Mouse (Mus musculus) embryonic stem cell, embryonic (primary cell): ENCODE data around the gene Trpm3.

ENCODE experiments used
- CTCF ChIA-PET, 4 experiments: fragments of 300-600 bp in 2 of 4; fragments of 350-600 bp in 2 of 4; sonication (Branson Sonifier 250); formaldehyde crosslinking; loops; one replicate each; lab custom pipeline; 2022; ENCODE audit warnings: inconsistent platforms in 2 of 4; lab: Charles Lee
- POLR2A ChIA-PET, 4 experiments: fragments of 300-600 bp in 2 of 4; fragments of 350-600 bp in 2 of 4; sonication (Branson Sonifier 250); formaldehyde crosslinking; loops; one replicate each; lab custom pipeline; 2022; ENCODE audit warnings: antibody characterized with exemption in 4 of 4, inconsistent platforms in 1 of 4; lab: Charles Lee

Trpm3 gene

DNA sequence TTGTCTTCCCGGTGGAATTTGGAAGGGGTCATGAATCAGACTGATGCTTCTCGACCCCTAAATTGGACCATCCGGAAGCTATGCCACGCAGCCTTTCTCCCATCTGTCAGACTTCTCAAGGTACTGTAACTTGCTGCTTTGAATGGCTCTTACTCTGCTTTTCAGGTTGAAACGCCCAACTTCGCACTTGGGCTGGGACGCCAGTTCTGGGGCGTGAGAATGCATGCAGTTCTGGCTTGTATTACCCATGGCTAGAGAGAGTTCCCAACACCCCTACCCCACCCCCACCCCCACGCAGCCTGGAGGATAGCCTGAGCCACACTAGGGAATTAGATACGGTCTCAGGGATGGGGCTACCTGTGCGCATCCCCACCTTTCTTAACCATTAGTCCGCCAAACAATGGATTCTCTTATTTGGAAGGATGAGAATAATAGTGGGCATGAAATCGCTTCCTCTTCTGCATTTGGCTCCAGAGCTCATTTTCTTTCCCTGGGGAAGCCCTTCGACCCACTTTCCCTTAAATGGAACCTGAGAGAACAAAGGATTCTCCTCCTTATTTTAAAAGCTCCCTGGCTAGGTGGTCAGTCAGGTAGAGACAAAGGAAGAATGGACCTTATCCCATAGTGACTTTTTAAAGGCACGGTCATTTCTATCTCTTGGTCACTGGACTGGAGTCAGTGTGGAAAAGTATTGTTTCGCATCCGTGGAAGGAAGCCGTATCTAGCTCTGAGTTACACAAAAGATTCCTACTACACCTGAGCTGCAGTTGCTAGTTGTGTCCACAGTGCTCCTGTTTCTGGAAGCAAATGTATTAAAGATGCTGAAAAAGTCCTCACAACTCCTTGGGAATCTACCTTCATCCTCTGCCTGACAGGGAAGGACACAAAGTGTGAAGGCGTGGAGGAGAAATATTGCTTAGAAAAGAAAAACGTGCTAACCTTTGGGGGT is 309.8 kb downstream of the Trpm3 start:
- POLR2A ChIA-PET: interaction anchor here in 1 of 4 experiments (0.7 kb wide), 1 partner anchor 28 kb away, joined by 3 read pairs; no protein-coding TSS in a partner anchor
- CTCF ChIA-PET: interaction anchor here in 1 of 4 experiments (0.5 kb wide), 1 partner anchor 436 kb away, joined by 4 read pairs; no protein-coding TSS in a partner anchor

GRCm38 (mm10) chr19:22451290-22451689 is 312.4 kb downstream of the Trpm3 start:
- ChIA-PET CTCF (no interaction called here), POLR2A (no interaction called here)

- CTCF ChIA-PET: no interaction called here
- POLR2A ChIA-PET: no interaction called here
These were observed 318.1 kb downstream of the Trpm3 start for GRCm38 (mm10) chr19:22456935-22457334.

DNA sequence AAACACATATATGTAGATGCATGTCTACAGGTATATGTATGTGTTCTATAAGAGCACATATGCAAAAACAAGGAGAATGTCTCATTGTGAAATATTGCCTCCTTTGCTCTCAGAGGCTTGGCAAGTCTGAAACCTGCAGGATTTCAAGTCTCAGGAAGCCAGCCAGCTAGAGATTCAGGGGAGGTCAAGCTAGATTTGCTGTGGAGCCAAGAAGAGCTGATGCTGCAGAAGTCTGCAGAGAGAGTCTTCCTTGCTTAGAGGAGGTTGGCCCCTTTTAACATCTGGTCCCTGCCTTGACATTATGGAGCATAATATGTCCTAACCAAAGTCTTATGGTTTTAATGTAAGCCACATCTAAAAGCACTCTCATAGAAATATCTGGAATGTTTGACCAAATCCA is 323.2 kb downstream of the Trpm3 start:
- CTCF ChIA-PET: no interaction called here
- POLR2A ChIA-PET: interaction anchor here in 1 of 4 experiments (0.7 kb wide), 1 partner anchor 469 kb away, joined by 3 read pairs; no protein-coding TSS in a partner anchor

DNA sequence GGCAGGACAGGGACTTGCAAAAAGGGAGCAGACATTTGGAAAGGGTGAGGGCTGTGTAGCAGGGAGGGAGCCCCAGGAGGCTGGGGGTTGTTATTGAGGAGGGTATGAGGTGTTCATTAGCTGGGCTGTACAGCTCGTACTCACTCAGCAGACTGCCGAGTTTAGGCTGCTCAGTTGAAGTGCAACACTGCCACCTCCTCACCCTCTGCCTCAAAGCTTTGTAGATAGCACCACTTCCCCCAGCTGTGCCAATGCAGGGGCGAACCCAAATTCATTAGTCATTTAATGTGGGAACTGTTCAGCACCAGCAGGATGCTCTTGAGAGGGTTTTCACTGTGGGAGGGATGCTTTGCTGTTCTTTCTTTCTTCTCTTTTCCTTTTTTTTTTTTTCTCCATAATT is 324.7 kb downstream of the Trpm3 start:
- CTCF ChIA-PET: no interaction called here
- POLR2A ChIA-PET: interaction anchor here in 1 of 4 experiments (0.7 kb wide), 1 partner anchor 12 kb away, joined by 3 read pairs; no protein-coding TSS in a partner anchor

GRCm38 (mm10) chr19:22469608-22470007 is 330.8 kb downstream of the Trpm3 start:
- ChIA-PET POLR2A (interaction anchor here in 1 of 4 experiments (0.7 to 1.0 kb wide), 2 partner anchors 9 to 19 kb away, joined by 3 read pairs; no protein-coding TSS in a partner anchor), CTCF (no interaction called here)

- POLR2A ChIA-PET: no interaction called here
- CTCF ChIA-PET: no interaction called here
These were observed 334.3 kb downstream of the Trpm3 start for GRCm38 (mm10) chr19:22473030-22473712.

DNA sequence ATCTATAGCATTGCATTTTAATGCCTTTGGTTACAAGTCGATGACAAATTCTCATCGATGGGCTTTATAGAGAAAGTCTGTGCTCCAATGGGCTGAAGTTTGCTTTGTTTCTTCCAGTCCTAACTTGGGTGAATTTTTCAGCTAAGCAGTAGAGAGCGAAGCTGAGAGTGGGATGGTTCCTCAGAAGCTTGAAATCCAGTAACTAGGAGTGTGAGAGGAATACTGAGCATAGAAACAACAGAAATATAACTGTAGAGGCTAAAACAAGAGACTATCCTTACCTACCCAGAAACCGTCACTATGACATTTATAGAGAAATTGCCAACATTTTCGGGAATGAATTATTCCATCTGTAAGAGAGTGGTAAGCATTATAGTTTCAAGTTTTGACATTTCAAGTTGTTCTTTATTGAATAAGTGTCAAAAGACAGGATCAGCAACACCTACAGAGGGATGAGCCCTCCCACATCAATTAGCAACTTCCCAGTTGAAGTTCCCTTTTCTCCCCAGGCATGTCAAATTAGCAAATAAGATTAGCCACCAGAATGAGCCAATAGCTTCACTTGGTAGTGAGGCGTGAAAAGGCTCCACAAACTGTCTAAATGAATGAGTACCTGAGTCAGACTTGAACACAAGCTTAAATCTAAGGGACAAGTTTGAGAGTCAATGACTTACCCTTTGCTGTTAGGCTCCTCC is 339.6 kb downstream of the Trpm3 start:
- CTCF ChIA-PET: no interaction called here

DNA sequence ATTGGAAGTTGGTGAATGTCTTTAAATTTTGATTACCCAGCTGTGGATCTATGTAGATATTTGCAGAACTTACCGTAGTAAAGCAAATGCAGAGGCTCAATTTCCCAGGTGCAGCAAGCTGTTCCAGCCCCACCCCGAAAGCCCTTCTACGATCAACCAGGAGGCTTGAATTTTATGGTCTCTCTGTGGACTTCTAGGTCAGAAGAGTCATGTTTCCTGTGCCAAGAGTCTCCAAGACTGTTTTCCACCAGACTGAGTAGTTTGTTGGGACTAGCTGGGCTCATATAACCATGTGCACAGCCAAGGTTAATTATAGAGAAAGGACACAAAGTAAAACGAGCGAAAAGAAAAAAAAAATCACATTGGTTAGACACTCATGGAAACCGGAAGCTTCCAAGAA is 364.6 kb downstream of the Trpm3 start:
- POLR2A ChIA-PET: no interaction called here

More for the DNA sequence above, 339.6 kb downstream of the Trpm3 start:
- POLR2A ChIA-PET: no interaction called here

GRCm38 (mm10) chr19:22518508-22518907 is 379.7 kb downstream of the Trpm3 start:
- ChIA-PET POLR2A (interaction anchor here in 1 of 4 experiments (0.8 kb wide), 1 partner anchor 16 kb away, joined by 3 read pairs; no protein-coding TSS in a partner anchor), CTCF (no interaction called here)

More for the DNA sequence above, 364.6 kb downstream of the Trpm3 start:
- CTCF ChIA-PET: interaction anchor here in 1 of 4 experiments (0.5 kb wide), 1 partner anchor 510 kb away, joined by 3 read pairs; no protein-coding TSS in a partner anchor

DNA sequence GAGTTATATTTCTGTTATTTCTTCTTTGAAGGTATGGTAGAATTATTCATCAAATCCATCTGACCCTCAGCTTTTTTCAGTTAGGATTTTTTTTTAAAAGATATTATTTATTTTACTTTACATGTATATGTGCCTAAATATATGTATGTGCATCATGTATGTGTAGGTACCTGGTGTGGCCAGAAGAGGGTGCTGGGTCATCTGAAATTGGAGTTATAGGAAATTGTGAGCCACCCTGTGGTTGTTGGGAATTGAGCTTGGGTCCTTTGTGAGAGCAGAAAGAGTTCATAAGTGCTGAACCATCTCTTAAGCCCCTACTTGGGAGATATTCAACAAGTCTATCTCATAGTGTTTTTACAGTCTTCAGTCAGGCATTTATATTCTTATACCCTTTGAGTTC is 389.1 kb downstream of the Trpm3 start:
- ChIA-PET POLR2A (interaction anchor here in 1 of 4 experiments (0.6 kb wide), 1 partner anchor 353 kb away, joined by 4 read pairs; no protein-coding TSS in a partner anchor), CTCF (interaction anchor here in 2 of 4 experiments (0.6 to 1.0 kb wide), 3 partner anchors 52 to 356 kb away, joined by 3 to 5 read pairs (median 3); no protein-coding TSS in a partner anchor)

- POLR2A ChIA-PET: no interaction called here
- CTCF ChIA-PET: interaction anchor here in 1 of 4 experiments (0.6 kb wide), 1 partner anchor 282 kb away, joined by 5 read pairs; no protein-coding TSS in a partner anchor
These were observed 404.3 kb downstream of the Trpm3 start for GRCm38 (mm10) chr19:22542990-22543709.

DNA sequence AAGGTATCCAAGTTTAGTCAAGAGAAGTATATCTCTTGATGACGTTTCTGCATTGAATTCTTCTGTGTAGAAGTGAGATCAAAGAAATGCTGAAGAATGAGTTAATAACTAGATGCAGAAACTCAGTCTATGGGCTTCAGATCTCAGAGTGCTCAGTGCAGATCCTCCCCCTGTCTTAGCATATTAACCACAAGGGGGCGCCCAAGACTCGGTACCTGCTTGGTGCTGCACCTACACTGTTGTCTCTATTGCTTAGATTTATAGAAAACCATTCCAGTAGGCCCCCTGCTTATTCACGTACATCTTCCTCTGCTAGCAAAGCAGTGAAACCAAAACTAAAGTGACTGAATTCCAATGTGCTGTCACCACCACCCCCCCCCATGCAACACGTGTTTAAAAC is 413.3 kb downstream of the Trpm3 start:
- POLR2A ChIA-PET: interaction anchor here in 1 of 4 experiments (0.6 kb wide), 1 partner anchor 42 kb away, joined by 3 read pairs; no protein-coding TSS in a partner anchor
- CTCF ChIA-PET: interaction anchor here (0.6 to 1.0 kb wide), 12 partner anchors 28 to 1907 kb away, joined by 3 to 9 read pairs (median 3); no protein-coding TSS in a partner anchor

DNA sequence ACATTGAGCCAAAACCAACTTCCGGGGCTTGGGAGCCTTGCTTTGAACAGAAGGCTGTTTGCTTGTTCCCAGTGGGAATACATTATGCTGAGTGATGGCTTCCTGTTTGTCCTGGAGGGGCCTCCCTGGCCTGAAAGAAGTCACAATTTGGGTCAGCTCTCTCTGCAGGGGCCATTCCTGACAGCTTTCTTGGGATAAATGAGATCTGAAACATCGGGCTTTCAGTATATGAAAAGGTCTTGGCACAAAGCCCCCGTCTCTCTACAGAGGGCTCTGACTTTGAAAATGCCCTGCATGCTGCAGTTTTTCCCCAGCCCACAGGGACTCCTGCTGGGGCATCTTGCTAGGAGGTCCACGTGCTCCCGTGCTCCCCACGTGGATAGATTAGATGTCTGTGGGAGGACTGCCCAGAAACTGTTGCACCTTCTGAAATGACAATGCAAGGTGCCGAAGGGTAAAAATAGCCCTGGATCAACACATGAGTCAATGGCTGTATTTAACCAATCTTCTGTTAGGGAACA is 415.6 kb downstream of the Trpm3 start:
- POLR2A ChIA-PET: interaction anchor here in 2 of 4 experiments (0.6 to 0.7 kb wide), 2 partner anchors 303 to 1752 kb away, joined by 4 to 6 read pairs; no protein-coding TSS in a partner anchor
- CTCF ChIA-PET: interaction anchor here (0.7 to 2.0 kb wide), 5 partner anchors 217 to 767 kb away, joined by 3 to 8 read pairs (median 5); no protein-coding TSS in a partner anchor

GRCm38 (mm10) chr19:22572396-22572795 is 433.6 kb downstream of the Trpm3 start:
- ChIA-PET CTCF (interaction anchor here in 1 of 4 experiments (0.6 kb wide), 1 partner anchor 312 kb away, joined by 3 read pairs; no protein-coding TSS in a partner anchor), POLR2A (no interaction called here)

- CTCF ChIA-PET: no interaction called here
- POLR2A ChIA-PET: no interaction called here
These were observed 434.0 kb downstream of the Trpm3 start for GRCm38 (mm10) chr19:22572849-22573248.

DNA sequence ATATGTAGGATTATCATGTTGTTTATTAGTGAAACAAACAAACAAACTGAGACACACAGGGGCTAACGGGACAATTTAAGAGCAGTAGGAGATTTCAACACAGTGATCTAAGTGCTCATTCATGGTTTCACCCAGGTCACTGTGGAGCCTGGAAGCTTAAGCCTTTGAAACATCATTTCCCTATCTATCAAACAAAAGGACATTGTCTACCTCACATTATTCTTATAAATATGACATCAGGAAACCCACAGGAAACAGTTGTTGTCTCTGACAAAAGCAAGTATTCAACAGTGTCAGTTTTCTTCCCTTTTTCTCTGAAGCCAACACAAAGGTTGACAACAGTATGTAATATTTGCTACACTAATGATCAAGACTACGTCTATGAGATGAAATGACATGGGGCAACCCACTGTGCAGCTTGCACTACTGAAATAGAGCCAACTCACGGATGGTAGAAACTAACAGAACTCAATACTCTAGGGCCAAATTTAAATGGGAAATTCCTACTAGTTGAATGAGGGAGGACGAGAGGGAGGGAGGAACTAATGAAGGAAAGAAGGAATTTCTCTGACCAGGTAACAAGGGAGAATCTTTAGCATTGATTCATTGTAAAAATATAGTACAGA is 443.4 kb downstream of the Trpm3 start:
- CTCF ChIA-PET: interaction anchor here in 1 of 4 experiments (0.7 kb wide), 1 partner anchor 710 kb away, joined by 3 read pairs; no protein-coding TSS in a partner anchor
- POLR2A ChIA-PET: no interaction called here
